ENCODE assay signal across 9 mouse cellular contexts in the genomic region with DNA sequence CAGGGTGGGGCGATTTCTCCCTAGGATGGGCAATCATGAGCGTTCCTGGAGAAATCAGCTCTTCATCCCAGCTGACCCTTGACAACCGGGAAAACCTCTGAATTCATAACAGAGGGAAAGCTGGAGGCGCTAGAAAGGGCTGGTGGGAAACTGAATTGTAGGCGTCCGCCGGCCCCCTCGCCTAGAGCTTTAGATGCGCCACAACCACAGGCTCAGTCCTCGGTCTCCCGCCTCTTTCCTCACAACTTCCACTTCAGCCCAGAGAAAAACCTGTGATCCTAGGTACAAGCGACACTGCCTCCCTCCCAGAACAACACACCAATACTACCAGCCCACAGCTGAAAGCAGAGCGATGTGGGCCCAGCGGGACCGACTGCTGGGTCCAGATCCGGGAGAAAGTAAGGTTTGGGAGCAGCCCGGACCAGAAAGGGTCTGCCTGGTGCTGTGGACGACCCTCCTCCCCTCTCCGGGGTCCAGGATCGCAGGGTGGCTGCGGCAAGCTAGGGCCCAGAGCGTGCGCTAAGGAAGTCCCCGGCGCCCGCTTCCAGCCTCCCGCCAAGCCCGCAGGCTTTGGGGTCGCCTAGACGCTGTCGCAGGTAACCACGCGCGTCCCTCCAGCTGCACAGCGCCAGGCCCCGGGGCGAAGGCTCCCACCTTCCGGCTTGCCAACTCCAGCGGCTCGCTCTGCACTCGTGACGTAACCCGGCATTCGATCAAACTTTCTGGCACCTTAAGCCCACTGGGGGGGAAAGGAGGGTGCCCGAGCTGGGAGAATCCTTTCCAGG. TPM values are rescaled to one million over a fixed set of nuclear protein-coding genes. Genes with fewer than 3 reads are reported as not detected.
DNase-seq lines count a peak whose midpoint lies in the region; ATAC-seq lines count a peak whose summit lies in the region.
"Had no signal": no experiment of that assay in that cellular context is flagged by ENCODE, and none has a peak within 500 bp of the region (broad histone marks: within the 10 kb centered on the region; RNA-seq: fewer than 3 reads in every experiment).

No protein-coding gene starts in this region.

- intact Hi-C loops in gastrocnemius, postnatal 36 days (cut with DNase I) = no loop called here

- peak overlapping the region; percentile 80 for H3K4me3 ChIP-seq in forebrain, embryonic 11.5 days (ENCODE audit: low read depth, low read length)
- peak overlapping the region; percentile 82 for H3K4me3 ChIP-seq in hindbrain, embryonic 13.5 days
- peak overlapping the region; percentile 79 for H3K4me3 ChIP-seq in limb, embryonic 15.5 days
- H3K4me3 ChIP-seq in neural tube, embryonic 11.5 days (ENCODE audit: low read depth, low read length) = peak overlapping the region; percentile 58

- no peaks in the 10 kb centered on the region for H3K9me3 ChIP-seq in forebrain, embryonic 11.5 days (ENCODE audit: control insufficient read depth, low read length)
- H3K9me3 ChIP-seq in hindbrain, embryonic 13.5 days = no peaks in the 10 kb centered on the region
- H3K9me3 ChIP-seq in limb, embryonic 15.5 days = no peaks in the 10 kb centered on the region
- no peaks in the 10 kb centered on the region for H3K9me3 ChIP-seq in neural tube, embryonic 11.5 days (ENCODE audit: control insufficient read depth, low read length)

- ATAC-seq in forebrain, embryonic 11.5 days (replicated peaks; ENCODE audit: low FRiP score) = peak; percentile 1; the same call in 1 of the 2 replicates
- 0 out of 2 replicates have a peak, but pooled peaks have one; percentile 2 for ATAC-seq in hindbrain, embryonic 13.5 days (ENCODE audit: low FRiP score)
- ATAC-seq in limb, embryonic 15.5 days (ENCODE audit: insufficient number of reproducible peaks, low FRiP score, low TSS enrichment, low read depth) = no peak
- peak; percentile 5; the same call in 1 of the 2 replicates for ATAC-seq in neural tube, embryonic 11.5 days (ENCODE audit: insufficient read depth, low FRiP score, low TSS enrichment)

- peak; percentile 16 for DNase-seq in gastrocnemius, postnatal 10 days
- DNase-seq in gastrocnemius, postnatal 36 days = no peak
- DNase-seq in adrenal gland, postnatal 10 days = peak; percentile 73
- DNase-seq in forebrain, embryonic 11.5 days (ENCODE audit: low spot score) = peak; percentile 79
- peak; percentile 72 for DNase-seq in neural tube, embryonic 11.5 days (ENCODE audit: low spot score)
- DNase-seq in thymus, postnatal 25 days = peak; percentile 21

- peaks cover 4% of the 10 kb centered on the region; the same call in 1 of the 2 replicates for H3K27me3 ChIP-seq in forebrain, embryonic 11.5 days (ENCODE audit: control insufficient read depth, insufficient read depth, low read length)
- H3K27me3 ChIP-seq in hindbrain, embryonic 13.5 days = 0 out of 2 replicates have a peak, but pooled peaks cover 2% of the 10 kb centered on the region
- no peaks in the 10 kb centered on the region for H3K27me3 ChIP-seq in limb, embryonic 15.5 days
- H3K27me3 ChIP-seq in neural tube, embryonic 11.5 days (ENCODE audit: control insufficient read depth, insufficient read depth, low read length) = no peaks in the 10 kb centered on the region

- peak overlapping the region; percentile 94 for H3K9ac ChIP-seq in forebrain, embryonic 11.5 days (ENCODE audit: low read length)
- peak overlapping the region; percentile 94 for H3K9ac ChIP-seq in hindbrain, embryonic 13.5 days
- H3K9ac ChIP-seq in limb, embryonic 15.5 days = peak overlapping the region; percentile 89
- H3K9ac ChIP-seq in neural tube, embryonic 11.5 days (ENCODE audit: low read length) = peak overlapping the region; percentile 72

- no peak overlapping the region; the same call in 1 of the 2 replicates for H3K27ac ChIP-seq in forebrain, embryonic 11.5 days (ENCODE audit: low read depth, low read length)
- H3K27ac ChIP-seq in hindbrain, embryonic 13.5 days = peak overlapping the region; percentile 91
- peak overlapping the region; percentile 98 for H3K27ac ChIP-seq in limb, embryonic 15.5 days
- peak overlapping the region; percentile 68; the same call in 1 of the 2 replicates for H3K27ac ChIP-seq in neural tube, embryonic 11.5 days (ENCODE audit: low read depth, low read length)

- H3K4me2 ChIP-seq in forebrain, embryonic 11.5 days (ENCODE audit: low read depth, low read length, severe bottlenecking) = peak overlapping the region; percentile 95
- H3K4me2 ChIP-seq in hindbrain, embryonic 13.5 days = peak overlapping the region; percentile 92
- peak overlapping the region; percentile 92 for H3K4me2 ChIP-seq in limb, embryonic 15.5 days
- H3K4me2 ChIP-seq in neural tube, embryonic 11.5 days (ENCODE audit: low read depth) = peak overlapping the region; percentile 95

- 0 out of 2 replicates have a peak, but pooled peaks cover 2% of the 10 kb centered on the region for H3K4me1 ChIP-seq in forebrain, embryonic 11.5 days (replicated peaks; ENCODE audit: control insufficient read depth, insufficient read depth, low read length)
- peaks cover 18% of the 10 kb centered on the region for H3K4me1 ChIP-seq in hindbrain, embryonic 13.5 days (replicated peaks)
- peaks cover 18% of the 10 kb centered on the region for H3K4me1 ChIP-seq in limb, embryonic 15.5 days
- 0 out of 2 replicates have a peak, but pooled peaks cover 4% of the 10 kb centered on the region for H3K4me1 ChIP-seq in neural tube, embryonic 11.5 days (ENCODE audit: control insufficient read depth, insufficient read depth, low read length)

- under 1% methylated on average over 45 of the region's 45 CpGs for WGBS in forebrain, embryonic 11.5 days
- WGBS in hindbrain, embryonic 13.5 days = under 1% methylated on average over 45 of the region's 45 CpGs
- under 1% methylated on average over 45 of the region's 45 CpGs for WGBS in limb, embryonic 15.5 days
- WGBS in neural tube, embryonic 11.5 days = under 1% methylated on average over 45 of the region's 45 CpGs

- no peaks in the 10 kb centered on the region for H3K36me3 ChIP-seq in forebrain, embryonic 11.5 days (ENCODE audit: control insufficient read depth, insufficient read depth, low read length)
- H3K36me3 ChIP-seq in hindbrain, embryonic 13.5 days = no peaks in the 10 kb centered on the region
- H3K36me3 ChIP-seq in limb, embryonic 15.5 days = no peaks in the 10 kb centered on the region
- H3K36me3 ChIP-seq in neural tube, embryonic 11.5 days (ENCODE audit: control insufficient read depth, insufficient read depth, low read length) = no peaks in the 10 kb centered on the region
- H3K36me3 ChIP-seq: G1E had no signal

RNA-seq across cellular contexts. Expression of gene Efna5, which starts 1.4 kb away (rescaled TPM):
- 1 to 10 TPM; 2.2 to 3.8 TPM for total RNA-seq in gastrocnemius, postnatal 10 days (2021)
- under 1 TPM; 0.32 to 0.59 TPM for total RNA-seq in gastrocnemius, postnatal 36 days (2021)
- 10 to 100 TPM; 24.5 to 30.3 TPM for total RNA-seq in adrenal gland, postnatal 10 days (2021)
- 40.5 and 42.2 TPM in 2 replicates for polyA plus RNA-seq in forebrain, embryonic 11.5 days (2014; fragmentation: Nextera tagmentation; extraction: Ambion mirVana)
- polyA plus RNA-seq in hindbrain, embryonic 13.5 days (2015; fragmentation: Nextera tagmentation; extraction: Ambion mirVana) = 47.7 and 55.9 TPM in 2 replicates
- 53.6 and 62.1 TPM in 2 replicates for polyA plus RNA-seq in limb, embryonic 15.5 days (2015; fragmentation: Nextera tagmentation; extraction: Ambion mirVana)
- 40.1 and 40.3 TPM in 2 replicates for polyA plus RNA-seq in neural tube, embryonic 11.5 days (2014; fragmentation: Nextera tagmentation; extraction: Ambion mirVana)
- polyA plus RNA-seq: G1E had no signal

Comparison
In these comparisons a context has a peak if more than half of its experiments do, and no peak if none do; other contexts are left out.
1. DNase-seq: peak in gastrocnemius, postnatal 10 days (single experiment), adrenal gland, postnatal 10 days (single experiment), forebrain, embryonic 11.5 days (single experiment), neural tube, embryonic 11.5 days (single experiment) and thymus, postnatal 25 days (single experiment); none in gastrocnemius, postnatal 36 days (0 of 2).
2. Peak in every context shown above with its lines, with median percentiles within 50 percentile points of each other: H3K4me2 ChIP-seq, H3K4me3 ChIP-seq and H3K9ac ChIP-seq.